Mouse (Mus musculus): ENCODE results near the gene Gpr156.

Gpr156 gene

DNA sequence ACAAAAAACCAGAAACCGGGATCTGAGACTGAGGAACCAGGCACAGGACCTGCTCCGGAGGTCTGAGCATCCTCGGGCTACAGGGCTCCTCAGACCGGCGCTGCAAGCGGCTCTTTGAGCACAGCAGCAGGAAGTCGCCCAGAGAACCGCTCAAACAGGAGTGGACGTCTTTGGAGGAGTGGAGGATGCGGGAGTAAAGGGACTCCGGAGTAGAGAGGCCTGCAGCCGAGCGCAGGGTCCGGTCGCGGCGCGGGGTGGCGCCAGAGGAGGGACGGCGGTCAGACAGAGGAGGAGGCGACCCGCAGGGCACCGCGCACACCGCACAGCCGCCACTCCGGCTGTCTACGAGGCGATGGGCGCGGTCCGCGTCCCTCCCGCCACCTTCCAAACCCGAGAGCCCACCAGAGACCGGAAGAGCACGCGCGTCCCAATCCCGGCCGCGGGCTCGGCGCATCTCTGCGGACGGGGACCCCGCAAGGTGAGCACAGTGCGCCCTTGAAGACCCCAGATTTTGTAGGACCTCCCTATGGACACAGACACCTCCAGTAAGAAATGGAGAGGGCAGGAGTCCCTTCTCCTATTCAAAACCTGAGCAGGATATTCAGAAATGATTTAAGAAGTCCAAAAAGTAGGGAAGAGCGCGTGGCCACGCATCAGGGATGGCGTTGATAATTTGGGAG lies at the start of gene Gpr156:
Gpr156 (plus strand) TSS at position 359 of the 680 bp plus-strand sequence.
- peak; percentile 77 for DNase-seq (ENCODE audit: low spot score)

GRCm38 (mm10) chr16:37867791-37868505 lies 48.3 kb upstream of the Gpr156 start, which contains the start of gene Lrrc58:
TSS of gene Lrrc58 (plus strand) at chr16:37868389.
- DNase-seq (ENCODE audit: low spot score) = peak; percentile 82

- DNase-seq (ENCODE audit: low spot score) = peak; percentile 77
Observed at GRCm38 (mm10) chr16:37868506-37869469, 47.5 kb upstream of the Gpr156 start.

DNA sequence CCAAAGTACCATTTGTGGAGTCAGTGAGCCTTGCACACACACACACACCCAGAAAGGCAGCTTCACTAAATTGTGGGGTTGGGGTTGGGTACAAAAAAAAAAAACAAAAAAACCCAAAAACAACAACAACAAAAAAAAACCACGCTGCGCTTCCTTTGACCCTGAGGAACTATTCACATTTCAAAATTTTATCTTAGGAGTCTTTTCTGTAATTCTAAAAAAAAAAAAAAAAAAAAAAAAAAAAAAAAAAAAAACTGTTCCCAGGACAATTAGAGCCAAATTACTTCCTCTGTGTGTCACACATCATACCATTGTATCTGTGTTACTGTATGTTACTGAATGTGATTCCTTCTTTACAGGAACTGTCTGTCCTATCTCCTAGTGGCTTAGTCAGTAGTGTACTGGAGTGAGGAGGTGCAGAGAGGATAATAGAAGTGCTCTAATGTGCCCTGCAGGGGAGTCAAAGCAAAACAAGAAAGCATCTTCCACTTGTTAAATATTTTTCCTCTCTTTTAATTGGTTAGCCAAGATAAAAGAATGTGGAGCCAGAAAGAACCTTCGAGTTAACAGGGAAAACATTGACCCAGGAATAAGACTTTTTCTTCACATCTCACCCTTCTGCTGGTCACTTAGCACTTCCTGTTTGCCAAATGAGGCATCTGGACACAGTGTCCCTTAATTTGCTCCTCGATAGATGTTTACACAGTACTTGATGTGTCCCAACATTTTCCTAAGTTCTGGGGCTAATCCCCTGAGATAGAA lies 46.6 kb upstream of the Gpr156 start:
- peak; percentile 39 for DNase-seq (ENCODE audit: low spot score)

DNA sequence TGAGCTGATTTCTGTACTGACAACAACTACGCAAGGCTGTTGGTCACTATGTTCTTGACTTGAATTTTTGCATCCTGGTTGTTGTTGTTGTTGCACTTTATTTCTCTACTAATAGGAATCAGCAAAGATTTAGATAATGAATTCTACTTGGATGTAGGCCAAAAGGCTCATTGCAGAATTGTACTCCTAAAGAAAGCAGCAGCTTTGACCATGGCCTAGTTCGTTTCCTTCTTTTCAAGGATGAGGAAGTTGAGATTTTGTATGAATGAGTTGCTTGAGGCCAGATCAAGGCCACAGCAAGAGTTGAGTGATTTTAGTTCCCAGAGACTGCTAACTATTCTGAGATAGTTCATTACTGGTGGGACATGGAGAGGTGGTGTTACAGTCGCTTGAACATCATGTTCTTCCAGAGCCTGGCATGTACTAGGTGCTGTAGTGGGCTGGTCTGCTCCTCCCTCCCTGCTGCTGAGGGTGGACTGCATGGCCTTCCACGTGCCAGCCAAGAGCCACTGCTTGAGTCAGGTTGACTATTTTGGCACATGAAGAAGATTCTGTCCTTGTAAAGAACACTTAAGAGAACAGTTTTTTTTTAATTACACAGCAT lies 45.1 kb upstream of the Gpr156 start:
- DNase-seq (ENCODE audit: low spot score) = no peak

DNA sequence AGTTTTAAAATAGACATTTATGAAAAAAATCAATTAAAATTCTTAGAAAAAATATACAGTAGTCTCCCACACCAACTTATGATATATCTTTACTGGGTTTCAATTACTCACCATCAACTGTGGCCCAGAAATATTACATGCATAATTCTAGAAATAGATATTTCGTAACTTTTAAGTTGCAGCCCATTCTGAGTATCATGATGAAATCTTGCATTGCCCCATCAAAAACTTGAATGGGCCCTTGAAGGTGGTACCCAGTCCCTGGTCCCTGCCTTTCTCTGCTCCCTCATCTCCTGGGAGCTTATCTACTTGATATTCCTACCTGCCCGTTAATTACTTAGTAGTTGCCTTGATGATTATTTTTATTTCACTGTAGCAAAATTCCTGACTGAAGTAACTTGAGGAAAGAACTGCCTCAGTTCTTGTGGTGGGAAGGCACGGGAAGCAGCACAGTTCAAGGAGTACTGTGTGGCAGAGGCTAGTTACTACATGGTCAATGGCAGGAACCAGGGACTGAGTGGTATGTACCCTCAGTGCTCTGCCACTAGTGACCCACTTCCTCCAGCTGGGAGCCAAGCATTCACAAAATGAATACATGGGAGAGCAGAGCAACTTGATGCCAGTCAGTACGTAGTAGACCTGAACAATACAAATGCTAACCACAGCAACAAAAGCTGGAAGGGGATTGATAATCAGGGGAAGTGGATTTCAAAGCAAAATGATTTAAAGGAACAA lies 41.6 kb upstream of the Gpr156 start:
- DNase-seq (ENCODE audit: low spot score) = no peak

- DNase-seq (ENCODE audit: low spot score) = no peak
Observed at GRCm38 (mm10) chr16:37877406-37877805, 38.9 kb upstream of the Gpr156 start.

GRCm38 (mm10) chr16:37878951-37879505 lies 37.3 kb upstream of the Gpr156 start:
- no peak for DNase-seq (ENCODE audit: low spot score)

DNA sequence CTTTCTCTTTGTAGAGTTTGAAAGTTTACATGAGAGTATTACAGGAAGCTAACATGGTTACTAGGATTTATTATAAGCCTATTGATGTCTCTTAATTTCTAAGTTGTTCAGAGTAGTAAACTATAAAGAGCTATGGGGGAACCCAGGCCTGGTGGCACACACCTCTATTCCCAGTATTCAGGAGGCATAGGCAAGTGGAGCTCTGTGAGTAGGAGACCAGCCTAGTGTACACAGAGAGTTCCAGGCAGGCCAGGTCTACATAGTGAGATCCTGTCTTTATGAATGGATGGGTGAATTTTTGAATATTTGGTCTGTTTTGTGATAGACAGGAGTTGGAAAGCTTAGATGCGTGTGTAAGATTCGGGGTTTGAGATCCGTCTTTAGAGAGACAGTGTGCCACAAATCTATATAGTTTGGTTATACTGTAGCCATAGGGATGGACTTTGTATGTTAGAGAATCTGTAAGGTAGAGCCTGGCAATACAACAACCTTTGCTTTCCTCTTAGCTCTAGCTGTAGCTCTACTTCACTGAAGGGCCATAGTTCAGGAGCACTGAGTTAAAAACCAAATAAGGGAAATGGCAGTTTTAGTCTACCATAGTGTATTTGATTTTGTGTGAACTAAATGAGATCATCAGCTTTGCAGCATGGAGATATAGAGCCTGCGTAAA lies 36.4 kb upstream of the Gpr156 start:
- no peak for DNase-seq (ENCODE audit: low spot score)

DNA sequence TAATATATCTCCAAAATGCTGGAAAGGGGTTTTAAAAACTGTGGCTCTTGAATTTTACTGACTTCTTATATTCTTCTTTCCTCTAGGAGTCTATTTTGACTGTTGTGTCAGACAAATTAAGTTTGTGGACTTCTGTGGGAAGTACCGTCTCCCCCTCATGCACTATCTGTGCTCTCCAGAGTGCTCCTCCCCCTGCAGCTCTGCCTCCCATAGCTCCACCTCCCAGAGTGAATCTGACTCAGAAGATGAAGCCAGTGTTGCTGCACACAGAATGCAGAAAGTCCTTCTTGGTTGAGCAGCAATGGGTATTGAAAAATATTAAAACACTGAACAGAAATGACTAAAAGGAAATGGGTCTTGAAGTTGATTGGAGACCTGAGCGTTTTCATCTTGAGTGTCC lies 35.1 kb upstream of the Gpr156 start:
- no peak for DNase-seq (ENCODE audit: low spot score)

DNA sequence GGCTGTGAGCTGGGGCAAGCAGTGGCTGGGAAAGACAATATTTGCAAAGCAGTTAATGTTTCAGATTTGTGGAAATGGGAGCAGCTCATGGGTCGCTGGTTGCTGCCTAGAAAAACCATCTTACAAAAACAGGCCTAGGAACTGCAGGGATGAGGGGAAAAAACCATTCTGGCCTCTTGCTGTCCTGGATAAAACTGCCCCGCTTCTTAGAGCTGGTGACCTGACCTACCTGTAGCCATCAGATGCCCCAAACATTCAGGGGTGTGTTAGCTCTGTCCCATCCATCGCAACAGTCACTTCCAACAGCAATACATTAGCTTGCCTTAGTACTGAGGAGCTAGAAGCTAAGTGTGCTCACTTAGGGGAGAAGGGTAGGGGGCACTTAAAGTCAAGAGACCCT lies 27.3 kb upstream of the Gpr156 start:
- no peak for DNase-seq (ENCODE audit: low spot score)

DNA sequence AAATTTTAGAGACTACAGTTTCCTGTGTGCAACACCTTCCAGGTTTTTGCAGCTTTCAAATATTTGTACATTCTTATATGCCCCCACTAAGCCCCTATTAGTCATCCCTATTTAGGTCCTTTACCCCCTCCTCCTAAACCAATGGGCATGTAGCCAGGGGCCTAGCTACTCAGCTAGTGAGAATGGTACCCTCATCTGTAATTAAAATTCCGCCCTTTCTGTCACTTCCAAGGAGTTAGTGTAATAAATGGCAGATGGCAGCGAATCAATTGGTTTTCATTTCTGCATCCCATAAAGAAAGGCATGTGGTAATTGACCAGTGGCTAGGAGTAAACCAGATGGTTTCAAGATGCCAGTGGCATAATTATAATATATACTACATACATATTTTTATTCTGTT lies 23.6 kb upstream of the Gpr156 start:
- DNase-seq (ENCODE audit: low spot score) = no peak

GRCm38 (mm10) chr16:37893381-37893780 lies 22.9 kb upstream of the Gpr156 start:
- DNase-seq (ENCODE audit: low spot score) = no peak

GRCm38 (mm10) chr16:37893942-37894341 lies 22.4 kb upstream of the Gpr156 start:
- DNase-seq (ENCODE audit: low spot score) = no peak

DNA sequence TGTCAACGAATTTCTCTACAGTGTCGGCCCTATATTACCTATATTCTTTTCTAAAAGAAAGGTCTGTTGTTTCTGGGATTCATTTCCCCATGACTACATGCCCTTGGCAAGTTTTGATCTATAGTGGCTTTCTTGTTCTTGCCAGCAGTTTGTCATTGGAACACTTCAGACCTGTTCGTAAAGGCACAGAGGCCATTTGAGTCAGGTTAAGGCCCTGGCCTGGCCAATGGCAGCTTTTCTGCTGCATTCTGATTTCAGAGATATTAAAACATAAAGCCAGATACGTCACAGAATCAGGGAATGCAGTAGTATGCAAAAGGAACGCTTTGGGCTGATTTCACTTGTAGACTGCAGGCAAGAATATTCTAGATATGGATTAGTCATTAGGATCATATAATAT lies 17.5 kb upstream of the Gpr156 start:
- no peak for DNase-seq (ENCODE audit: low spot score)

- peak; percentile 47 for DNase-seq (ENCODE audit: low spot score)
Observed at GRCm38 (mm10) chr16:37899357-37899756, 16.9 kb upstream of the Gpr156 start.

DNA sequence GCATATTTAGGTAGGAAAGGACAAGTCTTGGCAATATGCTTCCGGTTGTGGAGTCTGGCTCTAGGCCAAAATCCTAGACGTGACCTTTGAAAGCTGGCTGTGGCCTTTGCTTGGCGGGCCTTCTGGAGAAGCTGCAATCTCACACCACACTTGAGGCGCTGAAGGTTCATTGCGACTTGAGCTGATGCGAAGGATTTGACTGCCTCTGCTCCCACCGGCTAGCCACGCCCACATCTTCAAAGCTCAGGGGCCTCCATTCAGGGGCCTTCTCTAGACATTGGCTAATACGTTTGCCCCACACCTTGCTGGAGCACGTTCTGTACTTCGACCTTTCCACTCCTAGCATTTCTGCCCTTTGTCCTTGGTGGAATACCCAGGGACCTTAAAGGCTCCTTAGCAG lies 15.0 kb upstream of the Gpr156 start:
- DNase-seq (ENCODE audit: low spot score) = no peak

DNA sequence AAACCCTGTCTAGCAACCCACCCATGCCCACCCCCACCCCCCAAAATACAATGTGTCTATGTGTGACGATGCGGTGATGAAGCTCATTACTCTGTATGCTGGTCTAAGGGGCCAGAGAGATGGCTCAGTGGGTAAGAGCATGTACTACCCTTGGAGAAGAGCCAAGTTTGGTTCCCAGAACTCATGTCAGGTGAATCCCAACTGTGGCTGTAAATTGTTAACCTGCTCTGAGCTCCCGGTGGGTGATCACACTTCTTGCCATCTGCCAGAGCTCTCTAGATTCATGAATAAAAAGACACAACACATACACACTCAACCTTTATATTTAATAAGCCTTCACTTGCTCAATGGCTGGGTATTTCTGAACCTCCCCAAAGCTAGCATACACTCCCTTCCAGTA lies 9.8 kb upstream of the Gpr156 start:
- DNase-seq (ENCODE audit: low spot score) = no peak

DNA sequence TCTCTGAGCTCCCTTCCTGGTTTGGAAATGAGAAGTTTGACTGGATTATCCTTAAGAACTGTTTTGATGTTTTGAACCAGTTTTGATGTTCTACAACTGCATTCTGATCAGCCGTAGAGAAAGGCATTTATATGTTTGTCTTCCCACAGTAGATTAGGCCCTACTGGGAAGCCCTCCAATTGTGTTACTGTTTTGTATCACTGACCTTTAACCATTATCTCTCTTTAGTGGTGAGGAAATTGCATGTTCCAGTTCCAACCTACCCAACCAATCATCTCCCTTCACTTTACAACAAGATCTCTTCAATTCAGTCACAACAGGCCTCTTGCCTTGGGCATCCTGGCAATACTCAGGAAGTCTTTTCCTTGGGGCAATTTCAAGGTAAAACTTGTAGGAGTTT lies 5.2 kb upstream of the Gpr156 start:
- DNase-seq (ENCODE audit: low spot score) = no peak

GRCm38 (mm10) chr16:37916818-37917201 lies 514 bp downstream of the Gpr156 start:
- no peak for DNase-seq (ENCODE audit: low spot score)

Measured in retina, embryonic 14.5 days (tissue).